Mouse (Mus musculus): ENCODE data around the gene Stap2. TPM values are rescaled to one million over a fixed set of nuclear protein-coding genes. Genes with fewer than 3 reads are reported as not detected.

Gene Stap2
- total RNA-seq (2023) = 1.1 and 2.1 TPM in 2 replicates

GRCm38 (mm10) chr17:56005415-56006061 lies at the start of gene Stap2, which contains the start of gene Mpnd:
TSS of gene Stap2 (minus strand) at chr17:56005584.
TSS of gene Mpnd (plus strand) at chr17:56005711.

DNA sequence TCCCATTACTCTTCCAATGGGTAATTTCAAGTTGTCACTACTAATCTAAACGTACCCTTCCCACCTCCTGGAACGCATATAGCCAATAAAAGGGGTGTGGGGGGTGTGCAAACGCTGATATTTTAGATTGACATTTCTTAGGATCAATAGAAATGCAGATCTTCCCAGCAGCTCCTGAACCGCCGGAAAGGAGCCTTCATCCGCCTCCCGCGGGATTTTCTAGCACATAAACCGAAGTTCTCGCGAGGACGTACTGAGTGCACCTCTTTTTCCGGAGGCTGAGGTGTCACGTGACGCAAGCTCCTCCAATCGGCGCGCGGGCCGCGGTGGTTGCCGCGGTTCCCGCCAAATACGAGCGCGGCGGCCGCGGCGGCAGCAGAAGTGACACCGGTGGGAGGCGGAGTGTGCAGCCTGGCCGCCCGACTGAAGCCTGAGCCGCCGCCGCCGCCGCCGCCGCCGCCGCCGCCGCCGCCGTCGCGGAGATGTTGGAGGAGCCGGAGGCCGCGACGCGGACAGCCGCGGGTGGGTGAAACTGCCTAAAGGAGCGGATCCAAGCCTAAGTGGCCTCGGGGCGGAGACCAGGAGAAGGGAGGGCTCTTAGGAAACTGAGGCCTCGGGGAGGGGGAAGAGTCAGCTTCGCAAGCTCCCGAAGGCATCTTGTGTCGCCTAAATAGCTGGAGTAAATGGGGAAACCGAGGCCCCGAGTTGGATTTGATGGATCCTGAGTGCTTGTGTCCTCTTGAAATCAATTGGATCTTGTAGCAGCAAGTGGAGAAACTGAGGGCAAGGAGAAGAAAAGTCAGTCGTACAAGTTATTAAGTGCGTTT lies 34.9 kb upstream of the Stap2 start, which contains the start of gene Chaf1a:
Gene Chaf1a (plus strand): TSS at position 410 of the 827 bp plus-strand sequence.

GRCm38 (mm10) chr17:56036176-56036900 lies 31.0 kb upstream of the Stap2 start, which contains the start of gene Sh3gl1:
TSS of gene Sh3gl1 (minus strand) at chr17:56036635.

GRCm38 (mm10) chr17:55986030-55986961 lies 19.1 kb downstream of the Stap2 start, which contains the start of gene Fsd1:
TSS of gene Fsd1 (plus strand) at chr17:55986509.

GRCm38 (mm10) chr17:55969966-55970891 lies 35.2 kb downstream of the Stap2 start, which contains the start of gene Shd:
TSS of gene Shd (plus strand) at chr17:55970467.

GRCm38 (mm10) chr17:55958918-55959728 lies 46.3 kb downstream of the Stap2 start, which contains the start of gene Yju2:
TSS of gene Yju2 (plus strand) at chr17:55959099.

GRCm38 (mm10) chr17:55952447-55953027 lies 52.8 kb downstream of the Stap2 start, which contains the start of gene Ebi3:
TSS of gene Ebi3 (plus strand) at chr17:55952640.

DNA sequence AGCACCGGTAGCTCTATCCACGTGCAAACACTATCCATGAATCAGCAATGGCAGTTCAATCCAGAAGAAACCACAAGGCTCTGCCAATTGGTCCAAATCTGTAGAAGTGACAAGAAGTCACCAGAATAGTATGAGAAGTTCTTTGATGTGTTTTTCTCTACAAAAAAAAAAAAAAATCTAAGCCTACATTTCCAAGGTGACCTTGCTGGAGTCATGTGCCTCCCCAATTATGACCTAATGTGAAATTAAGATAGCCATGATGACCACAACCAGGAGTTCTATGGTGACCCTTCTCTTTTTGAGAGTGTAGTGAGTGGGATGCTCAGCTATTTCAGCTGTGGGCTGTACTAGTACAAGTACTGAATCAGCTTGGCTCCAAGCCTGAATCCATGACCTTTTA lies 56.0 kb downstream of the Stap2 start, which contains the start of gene Zfp119b:
Gene Zfp119b (minus strand): TSS at position 101 of the 400 bp plus-strand sequence.

Other genes with a start within 250 kb of the Stap2 start
- gene Zfp119a, start 126.7 kb downstream of the Stap2 start, total RNA-seq (2023) = 3.7 and 5.1 TPM in 2 replicates
- gene Zfp959, start 113.5 kb downstream of the Stap2 start, total RNA-seq (2023) = 6.5 and 7.2 TPM in 2 replicates
- gene Zfp119b, start 56.1 kb downstream of the Stap2 start, total RNA-seq (2023) = 5.1 and 5.3 TPM in 2 replicates
- 161 and 166 TPM in 2 replicates for gene Ebi3, start 52.9 kb downstream of the Stap2 start, total RNA-seq (2023)
- gene Yju2, start 46.5 kb downstream of the Stap2 start, total RNA-seq (2023) = 26.9 and 29.0 TPM in 2 replicates
- 1.9 and 3.7 TPM in 2 replicates for gene Shd, start 35.1 kb downstream of the Stap2 start, total RNA-seq (2023)
- not detected in 2 replicates for gene Fsd1, start 19.1 kb downstream of the Stap2 start, total RNA-seq (2023)
- gene Mpnd, start 127 bp upstream of the Stap2 start, total RNA-seq (2023) = 29.5 and 35.2 TPM in 2 replicates
- gene Sh3gl1, start 31.1 kb upstream of the Stap2 start, total RNA-seq (2023) = 56.4 and 58.3 TPM in 2 replicates
- gene Chaf1a, start 34.9 kb upstream of the Stap2 start, total RNA-seq (2023) = 15.4 and 20.6 TPM in 2 replicates
- gene Ubxn6, start 69.4 kb upstream of the Stap2 start, total RNA-seq (2023) = 34.6 and 43.8 TPM in 2 replicates
- 39.1 and 57.9 TPM in 2 replicates for gene Hdgfl2, start 74.0 kb upstream of the Stap2 start, total RNA-seq (2023)
- gene Plin4, start 104.2 kb upstream of the Stap2 start, total RNA-seq (2023) = 0.27 and 0.44 TPM in 2 replicates
- gene Plin5, start 112.0 kb upstream of the Stap2 start, total RNA-seq (2023) = 0.60 and 0.84 TPM in 2 replicates
- gene Lrg1, start 116.4 kb upstream of the Stap2 start, total RNA-seq (2023) = 220 and 249 TPM in 2 replicates
- 4.8 and 5.1 TPM in 2 replicates for gene Sema6b, start 134.8 kb upstream of the Stap2 start, total RNA-seq (2023)
- gene Tnfaip8l1, start 156.9 kb upstream of the Stap2 start, total RNA-seq (2023) = 0.76 and 1.0 TPM in 2 replicates
- gene Mydgf, start 178.3 kb upstream of the Stap2 start, total RNA-seq (2023) = 27.1 and 28.7 TPM in 2 replicates
- gene Dpp9, start 213.3 kb upstream of the Stap2 start, total RNA-seq (2023) = 27.9 and 33.7 TPM in 2 replicates

All from neutrophil, adult 65 days (primary cell).